Mouse (Mus musculus) G1E (cell line): ENCODE measurements around the gene Sc5d.

Experiments used
- CTCF ChIP-seq: IDR thresholded peaks from 2 replicates; pipeline ENCODE4 v1.5.1; 2012; ENCODE audit warnings: low read depth, low read length, inconsistent platforms, mixed read lengths
- GATA1 ChIP-seq: IDR thresholded peaks from 2 replicates; pipeline ENCODE4 v1.6.1; 2012; ENCODE audit warnings: borderline replicate concordance, low read length, inconsistent platforms, mixed read lengths
- GATA2 ChIP-seq: IDR thresholded peaks from 2 replicates; pipeline ENCODE4 v1.6.1; 2012; ENCODE audit warnings: low read depth, low read length, inconsistent platforms, borderline replicate concordance
- TAL1 ChIP-seq: conservative IDR thresholded peaks from 2 replicates; pipeline ENCODE4 v1.6.1; 2012; ENCODE audit warnings: low read depth, low read length, inconsistent platforms, mixed read lengths

- no peak for TF ChIP-seq CTCF
- TF ChIP-seq GATA1: no peak
- no peak for TF ChIP-seq GATA2
- TF ChIP-seq TAL1: no peak
These were observed 36.3 kb downstream of the Sc5d start for GRCm38 (mm10) chr9:42227804-42228203.
